Mouse (Mus musculus) MEL (cell line): ENCODE measurements around the gene Pot1b. TPM values are rescaled to one million over a fixed set of nuclear protein-coding genes. Genes with fewer than 3 reads are reported as not detected.
A peak's percentile ranks its signal among the peaks of the same experiment; 100 is the strongest.

Source experiments
- DNase-seq: peaks from one replicate; pipeline ENCODE4 v3.0.0; 2011; ENCODE audit warnings: low read depth, low spot score
- H3K27ac ChIP-seq: 2 replicates; pipeline ENCODE4 v1.5.1; 2012; ENCODE audit warnings: low read depth, mild to moderate bottlenecking, control low read depth, low read length, moderate library complexity; ENCODE audit not compliant: control insufficient read depth
- H3K27me3 ChIP-seq, 2 experiments: fragments of 150-350 bp in 1 of 2; sonication (generic) in 1 of 2; 2 replicates each; pipeline ENCODE4 v1.6.1; 2012; ENCODE audit warnings: low read length in 2 of 2, mild to moderate bottlenecking in 2 of 2, improper control_type of control experiment in 1 of 2, moderate library complexity in 1 of 2; ENCODE audit not compliant: insufficient read depth in 2 of 2, control insufficient read depth in 1 of 2
- H3K36me3 ChIP-seq, 2 experiments: 2 replicates each; pipeline ENCODE4 v1.6.1; 2012 to 2014; ENCODE audit warnings: low read length in 2 of 2, improper control_type of control experiment in 1 of 2, inconsistent platforms in 1 of 2, mild to moderate bottlenecking in 1 of 2; ENCODE audit not compliant: insufficient read depth in 2 of 2, control insufficient read depth in 1 of 2
- H3K4me1 ChIP-seq, 2 experiments: fragments of 150-350 bp in 1 of 2; sonication (generic) in 1 of 2; 2 replicates each; pipeline ENCODE4 v1.6.1; 2012; ENCODE audit warnings: low read length in 2 of 2, improper control_type of control experiment in 1 of 2, mild to moderate bottlenecking in 1 of 2; ENCODE audit not compliant: insufficient read depth in 2 of 2, control insufficient read depth in 1 of 2
- H3K4me3 ChIP-seq, 2 experiments: fragments of 150-350 bp in 1 of 2; sonication (generic) in 1 of 2; 2 replicates each; pipeline ENCODE4 v1.5.1; 2012; ENCODE audit warnings: low read depth in 2 of 2, low read length in 2 of 2, mild to moderate bottlenecking in 2 of 2, moderate library complexity in 2 of 2, control low read depth in 1 of 2, improper control_type of control experiment in 1 of 2; ENCODE audit not compliant: control insufficient read depth in 1 of 2, insufficient read depth in 1 of 2
- H3K79me2 ChIP-seq: 2 replicates; pipeline ENCODE4 v1.6.1; 2012; ENCODE audit warnings: mild to moderate bottlenecking, low read length, moderate library complexity; ENCODE audit not compliant: control insufficient read depth, poor library complexity, insufficient read depth
- H3K9ac ChIP-seq: 2 replicates; pipeline ENCODE4 v1.6.1; 2012; ENCODE audit warnings: low read depth, mild to moderate bottlenecking, control low read depth, low read length, moderate library complexity; ENCODE audit not compliant: control insufficient read depth, poor library complexity, severe bottlenecking
- H3K9me3 ChIP-seq: fragments of 150-350 bp; sonication (generic); replicated peaks from 2 replicates; pipeline ENCODE4 v1.6.1; 2012; ENCODE audit warnings: mild to moderate bottlenecking, low read length, improper control_type of control experiment, moderate library complexity; ENCODE audit not compliant: insufficient read depth
- BHLHE40 ChIP-seq: IDR thresholded peaks from 2 replicates; pipeline ENCODE4 v1.6.1; 2012; ENCODE audit warnings: low read depth, mild to moderate bottlenecking, inconsistent platforms, low read length, improper control_type of control experiment, borderline replicate concordance
- CHD1 ChIP-seq: IDR thresholded peaks from 2 replicates; pipeline ENCODE4 v1.6.1; 2012; ENCODE audit warnings: low read depth, mild to moderate bottlenecking, inconsistent platforms, low read length, improper control_type of control experiment
- CHD2 ChIP-seq: IDR thresholded peaks from 2 replicates; pipeline ENCODE4 v1.6.1; 2011; ENCODE audit warnings: low read length, improper control_type of control experiment
- CTCF ChIP-seq, 3 experiments: IDR thresholded peaks in 2 of 3; conservative IDR thresholded peaks in 1 of 3; 2 replicates each; pipeline ENCODE4 v1.5.1; 2011 to 2012; ENCODE audit warnings: low read length in 3 of 3, low read depth in 2 of 3, mild to moderate bottlenecking in 2 of 3, improper control_type of control experiment in 1 of 3, inconsistent platforms in 1 of 3, mixed read lengths in 1 of 3, moderate library complexity in 1 of 3; ENCODE audit not compliant: control insufficient read depth in 1 of 3, insufficient read depth in 1 of 3, poor library complexity in 1 of 3, severe bottlenecking in 1 of 3
- E2F4 ChIP-seq: IDR thresholded peaks from 2 replicates; pipeline ENCODE4 v1.6.1; 2011; ENCODE audit warnings: low read depth, low read length, improper control_type of control experiment, borderline replicate concordance
- ELF1 ChIP-seq: IDR thresholded peaks from 2 replicates; pipeline ENCODE4 v1.6.1; 2014; ENCODE audit warnings: low read depth, mild to moderate bottlenecking, inconsistent platforms, low read length, improper control_type of control experiment, moderate library complexity
- EP300 ChIP-seq, 2 experiments: IDR thresholded peaks; 2 replicates each; pipeline ENCODE4 v1.6.1; 2011; ENCODE audit warnings: improper control_type of control experiment in 2 of 2, low read length in 2 of 2, low read depth in 1 of 2, mild to moderate bottlenecking in 1 of 2
- ETS1 ChIP-seq: IDR thresholded peaks from 2 replicates; pipeline ENCODE4 v1.6.1; 2012; ENCODE audit warnings: low read depth, mild to moderate bottlenecking, inconsistent platforms, low read length, improper control_type of control experiment, moderate library complexity
- GABPA ChIP-seq: IDR thresholded peaks from 2 replicates; pipeline ENCODE4 v1.6.1; 2012; ENCODE audit warnings: low read depth, mild to moderate bottlenecking, inconsistent platforms, low read length, improper control_type of control experiment, moderate library complexity
- GATA1 ChIP-seq: IDR thresholded peaks from 2 replicates; pipeline ENCODE4 v1.6.1; 2011; ENCODE audit warnings: low read depth, low read length, improper control_type of control experiment
- HCFC1 ChIP-seq: IDR thresholded peaks from 2 replicates; pipeline ENCODE4 v1.6.1; 2012; ENCODE audit warnings: low read depth, mild to moderate bottlenecking, inconsistent platforms, low read length, improper control_type of control experiment, moderate library complexity
- JUND ChIP-seq: IDR thresholded peaks from 2 replicates; pipeline ENCODE4 v1.6.1; 2011; ENCODE audit warnings: low read depth, mild to moderate bottlenecking, improper control_type of control experiment, low read length
- KAT2A ChIP-seq: conservative IDR thresholded peaks from 2 replicates; pipeline ENCODE4 v1.6.1; 2012; ENCODE audit warnings: low read depth, low read length, improper control_type of control experiment, inconsistent platforms
- MAFK ChIP-seq: IDR thresholded peaks from 2 replicates; pipeline ENCODE4 v1.6.1; 2011; ENCODE audit warnings: low read depth, mild to moderate bottlenecking, low read length, improper control_type of control experiment, borderline replicate concordance
- MAX ChIP-seq: IDR thresholded peaks from 2 replicates; pipeline ENCODE4 v1.6.1; 2011; ENCODE audit warnings: low read length, improper control_type of control experiment
- MAZ ChIP-seq: IDR thresholded peaks from 2 replicates; pipeline ENCODE4 v1.6.1; 2012; ENCODE audit warnings: low read depth, mild to moderate bottlenecking, inconsistent platforms, low read length, improper control_type of control experiment
- MEF2A ChIP-seq: IDR thresholded peaks from 2 replicates; pipeline ENCODE4 v1.6.1; 2014; ENCODE audit warnings: low read depth, mild to moderate bottlenecking, inconsistent platforms, low read length, improper control_type of control experiment; ENCODE audit not compliant: poor library complexity, insufficient replicate concordance, severe bottlenecking; ENCODE audit errors: extremely low read depth
- MXI1 ChIP-seq: IDR thresholded peaks from 2 replicates; pipeline ENCODE4 v1.6.1; 2011; ENCODE audit warnings: mild to moderate bottlenecking, low read depth, low read length, improper control_type of control experiment
- MYB ChIP-seq: IDR thresholded peaks from 2 replicates; pipeline ENCODE4 v1.6.1; 2011; ENCODE audit warnings: mild to moderate bottlenecking, low read depth, low read length, improper control_type of control experiment
- NELFE ChIP-seq: IDR thresholded peaks from 2 replicates; pipeline ENCODE4 v1.6.1; 2011; ENCODE audit warnings: low read depth, low read length, improper control_type of control experiment
- NRF1 ChIP-seq: IDR thresholded peaks from 2 replicates; pipeline ENCODE4 v1.6.1; 2014; ENCODE audit warnings: low read depth, mild to moderate bottlenecking, inconsistent platforms, low read length, improper control_type of control experiment, moderate library complexity; ENCODE audit not compliant: poor library complexity, insufficient read depth, severe bottlenecking
- POLR2A ChIP-seq, 2 experiments: IDR thresholded peaks; 2 replicates each; pipeline ENCODE4 v1.6.1; 2011 to 2012; ENCODE audit warnings: low read length in 2 of 2, mild to moderate bottlenecking in 2 of 2, control low read depth in 1 of 2, improper control_type of control experiment in 1 of 2, low read depth in 1 of 2, moderate library complexity in 1 of 2; ENCODE audit not compliant: control insufficient read depth in 1 of 2, insufficient read depth in 1 of 2, poor library complexity in 1 of 2
- POLR2AphosphoS2 ChIP-seq: IDR thresholded peaks from 2 replicates; pipeline ENCODE4 v1.6.1; 2011; ENCODE audit warnings: low read length, improper control_type of control experiment
- RAD21 ChIP-seq: IDR thresholded peaks from 2 replicates; pipeline ENCODE4 v1.6.1; 2011; ENCODE audit warnings: mild to moderate bottlenecking, low read depth, low read length, improper control_type of control experiment
- RCOR1 ChIP-seq: IDR thresholded peaks from 2 replicates; pipeline ENCODE4 v1.6.1; 2012; ENCODE audit warnings: low read depth, mild to moderate bottlenecking, inconsistent platforms, low read length, improper control_type of control experiment
- SIN3A ChIP-seq: IDR thresholded peaks from 2 replicates; pipeline ENCODE4 v1.6.1; 2012; ENCODE audit warnings: low read length, improper control_type of control experiment, inconsistent platforms
- SMC3 ChIP-seq: IDR thresholded peaks from 2 replicates; pipeline ENCODE4 v1.6.1; 2011; ENCODE audit warnings: low read depth, low read length, improper control_type of control experiment
- TAL1 ChIP-seq: IDR thresholded peaks from 2 replicates; pipeline ENCODE4 v1.6.1; 2012; ENCODE audit warnings: mild to moderate bottlenecking, inconsistent platforms, low read length, moderate library complexity, mixed read lengths
- TBP ChIP-seq: IDR thresholded peaks from 2 replicates; pipeline ENCODE4 v1.8.0; 2011; ENCODE audit warnings: low read depth, low read length, improper control_type of control experiment
- TCF12 ChIP-seq: IDR thresholded peaks from 2 replicates; pipeline ENCODE4 v1.6.1; 2014; ENCODE audit warnings: low read depth, mild to moderate bottlenecking, inconsistent platforms, low read length, improper control_type of control experiment, moderate library complexity
- UBTF ChIP-seq: IDR thresholded peaks from 2 replicates; pipeline ENCODE4 v1.6.1; 2012; ENCODE audit warnings: low read depth, mild to moderate bottlenecking, inconsistent platforms, low read length, improper control_type of control experiment, moderate library complexity, borderline replicate concordance; ENCODE audit not compliant: insufficient read depth
- USF1 ChIP-seq: IDR thresholded peaks from 2 replicates; pipeline ENCODE4 v1.6.1; 2014; ENCODE audit warnings: low read depth, mild to moderate bottlenecking, inconsistent platforms, low read length, improper control_type of control experiment, moderate library complexity
- USF2 ChIP-seq, 2 experiments: IDR thresholded peaks; 2 replicates each; pipeline ENCODE4 v1.6.1; 2011 to 2012; ENCODE audit warnings: improper control_type of control experiment in 2 of 2, low read length in 2 of 2, borderline replicate concordance in 1 of 2, inconsistent platforms in 1 of 2, low read depth in 1 of 2, mild to moderate bottlenecking in 1 of 2; ENCODE audit not compliant: insufficient read depth in 1 of 2
- ZC3H11A ChIP-seq: IDR thresholded peaks from 2 replicates; pipeline ENCODE4 v1.6.1; 2012; ENCODE audit warnings: low read depth, mild to moderate bottlenecking, inconsistent platforms, low read length, improper control_type of control experiment
- ZKSCAN1 ChIP-seq: IDR thresholded peaks from 2 replicates; pipeline ENCODE4 v1.6.1; 2012; ENCODE audit warnings: low read depth, mild to moderate bottlenecking, inconsistent platforms, low read length, improper control_type of control experiment, moderate library complexity
- ZMIZ1 ChIP-seq: IDR thresholded peaks from 2 replicates; pipeline ENCODE4 v1.6.1; 2012; ENCODE audit warnings: low read depth, mild to moderate bottlenecking, inconsistent platforms, low read length, improper control_type of control experiment, moderate library complexity
- ZNF384 ChIP-seq: IDR thresholded peaks from 2 replicates; pipeline ENCODE4 v1.6.1; 2012; ENCODE audit warnings: low read depth, mild to moderate bottlenecking, inconsistent platforms, low read length, improper control_type of control experiment
- polyA plus RNA-seq, 2 experiments: library from polyadenylated mRNA; stranded (reverse) in 1 of 2; unstranded in 1 of 2; fragments of >175 nt in 1 of 2; fragments of >200 nt in 1 of 2; gene quantifications; 2 replicates each; pipeline versions ENCODE4 v1.2.1 to v1.2.4; 2012; ENCODE audit warnings: low replicate concordance in 2 of 2, low read depth in 1 of 2; ENCODE audit not compliant: insufficient read length in 2 of 2, insufficient read depth in 1 of 2, missing spikeins in 1 of 2
- total RNA-seq: library from RNA; depleted of rRNA; stranded (reverse); fragments of 300-350 nt; gene quantifications from 2 replicates; pipeline ENCODE4 v1.2.3, GENCODE M21; 2012

Pot1b gene
- total and polyA plus RNA-seq, 3 experiments = 5.7 to 6.5 TPM; not detected in 1

DNA sequence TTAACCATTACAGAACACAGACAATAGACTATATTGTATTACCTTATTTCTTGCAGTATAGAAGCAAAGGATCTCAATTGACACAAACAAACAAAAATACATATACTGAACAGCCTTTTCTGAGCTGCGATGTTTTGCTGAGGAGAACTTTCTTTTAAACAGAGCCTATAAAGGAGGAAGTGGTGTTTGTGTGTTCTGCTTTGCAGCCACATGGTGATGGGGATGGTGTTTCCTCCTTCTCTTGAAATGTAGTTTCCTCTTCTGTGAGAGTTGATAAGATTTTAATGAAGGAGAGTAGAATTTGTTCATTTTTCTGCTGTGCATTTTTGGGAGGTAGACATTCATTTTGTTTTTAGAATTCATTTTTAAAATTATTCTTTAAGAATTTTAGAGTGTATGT lies 24.2 kb upstream of the Pot1b start:
- Histone ChIP-seq H3K4me1 (peaks cover 5 to 8% of the 10 kb centered on the region in 2 experiments), H3K36me3 (peaks cover 0 to 9% of the 10 kb centered on the region in 2 experiments; a peak in 2 of 4 replicates), H3K4me3 (peak overlapping the region in 1 of 2 experiments; percentile 44; a peak in 2 of 4 replicates), H3K79me2 (no peaks in the 10 kb centered on the region), H3K9ac (peak overlapping the region; percentile 34), H3K27me3 (no peaks in the 10 kb centered on the region), H3K27ac (peak overlapping the region; percentile 75), H3K9me3 (no peaks in the 10 kb centered on the region)
- DNase-seq = peak; percentile 88
- TF ChIP-seq USF1 (no peak), MAX (peak; percentile 93), TAL1 (no peak), E2F4 (no peak), EP300 (IDR thresholded peaks at IDR 0.05; ENCODE audit: low read depth in 1 of 2, low read length in 2 of 2) (peak; percentile 71 to 84), USF2 (IDR thresholded peaks at IDR 0.05; ENCODE audit: borderline replicate concordance in 1 of 2, insufficient read depth in 1 of 2, low read depth in 1 of 2, low read length in 2 of 2) (no peak), ZNF384 (0 out of 2 replicates have a peak, but pooled peaks have one; percentile 22), MXI1 (peak; percentile 92), MEF2A (no peak), ZKSCAN1 (no peak), ETS1 (peak; percentile 62; the same call in 1 of the 2 replicates), MAFK (no peak), MYB (no peak), POLR2AphosphoS2 (no peak), POLR2A (IDR thresholded peaks at IDR 0.05; ENCODE audit: control insufficient read depth in 1 of 2, insufficient read depth in 1 of 2, low read depth in 1 of 2, low read length in 2 of 2, poor library complexity in 1 of 2) (no peak), CHD1 (0 out of 2 replicates have a peak, but pooled peaks have one; percentile 44), CTCF (IDR thresholded peaks at IDR 0.05 in 2 of 3, conservative IDR thresholded peaks at IDR 0.05 in 1 of 3; ENCODE audit: control insufficient read depth in 1 of 3, insufficient read depth in 1 of 3, low read depth in 2 of 3, low read length in 3 of 3, poor library complexity in 1 of 3, severe bottlenecking in 1 of 3) (no peak), BHLHE40 (no peak), SIN3A (peak; percentile 80), TCF12 (no peak), GATA1 (peak; percentile 77), UBTF (no peak), TBP (peak; percentile 57; the same call in 1 of the 2 replicates), GABPA (no peak), HCFC1 (0 out of 2 replicates have a peak, but pooled peaks have one; percentile 47), NELFE (no peak), KAT2A (no peak), CHD2 (no peak), JUND (no peak), ZC3H11A (peak; percentile 6; the same call in 1 of the 2 replicates), MAZ (0 out of 2 replicates have a peak, but pooled peaks have one; percentile 58), ZMIZ1 (no peak), SMC3 (no peak), RCOR1 (peak; percentile 75), ELF1 (peak; percentile 70; the same call in 1 of the 2 replicates), NRF1 (no peak), RAD21 (no peak)
